Mouse (Mus musculus) stomach, postnatal 0 days (tissue): Measurements from ENCODE around the gene Rcsd1. TPM values are rescaled to one million over a fixed set of nuclear protein-coding genes. Genes with fewer than 3 reads are reported as not detected.
A peak's percentile ranks its signal among the peaks of the same experiment; 100 is the strongest.

Experiments
- ATAC-seq: fragments of 200-750 bp; cut with Nextera tagmentation; 2 replicates; pipeline ENCODE4 v1.8.0; 2017; ENCODE audit not compliant: low FRiP score, low TSS enrichment
- DNase-seq: peaks from one replicate; pipeline ENCODE4 v3.0.0-alpha.2; 2016; ENCODE audit warnings: low spot score
- H3K27ac ChIP-seq: fragments of 300-500 bp; sonication (generic); replicated peaks from 2 replicates; pipeline ENCODE4 v1.5.1; 2014; ENCODE audit warnings: mild to moderate bottlenecking, control low read depth
- H3K27me3 ChIP-seq: fragments of 300-500 bp; sonication (generic); 2 replicates; pipeline ENCODE4 v1.6.1; 2014; ENCODE audit warnings: low read length; ENCODE audit not compliant: control insufficient read depth, insufficient read depth
- H3K36me3 ChIP-seq: fragments of 300-500 bp; sonication (generic); 2 replicates; pipeline ENCODE4 v1.6.1; 2014; ENCODE audit warnings: low read length, mixed read lengths; ENCODE audit not compliant: control insufficient read depth, insufficient read depth
- H3K4me1 ChIP-seq: fragments of 300-500 bp; sonication (generic); replicated peaks from 2 replicates; pipeline ENCODE4 v1.6.1; 2014; ENCODE audit warnings: antibody characterized with exemption; ENCODE audit not compliant: control insufficient read depth, insufficient read depth
- H3K4me2 ChIP-seq: fragments of 300-500 bp; sonication (generic); replicated peaks from 2 replicates; pipeline ENCODE4 v1.6.1; 2014; ENCODE audit warnings: low read depth, mild to moderate bottlenecking, control low read depth, moderate library complexity
- H3K4me3 ChIP-seq: fragments of 300-500 bp; sonication (generic); 2 replicates; pipeline ENCODE4 v1.5.1; 2014; ENCODE audit warnings: low read depth, low read length, control low read depth
- H3K9ac ChIP-seq: fragments of 300-500 bp; sonication (generic); 2 replicates; pipeline ENCODE4 v1.6.1; 2014; ENCODE audit warnings: mild to moderate bottlenecking, low read length, control low read depth, mixed read lengths
- H3K9me3 ChIP-seq: fragments of 300-500 bp; sonication (generic); 2 replicates; pipeline ENCODE4 v1.6.1; 2016; ENCODE audit warnings: low read length; ENCODE audit not compliant: control insufficient read depth
- CTCF ChIP-seq: IDR thresholded peaks from 2 replicates; pipeline ENCODE4 v1.5.1; 2016; ENCODE audit warnings: antibody characterized with exemption, low read depth, mild to moderate bottlenecking, moderate library complexity
- EP300 ChIP-seq: optimal IDR thresholded peaks from 2 replicates; pipeline ENCODE3; 2016; ENCODE audit warnings: antibody characterized with exemption
- WGBS: fragments of 180-500 bp; shearing (Covaris S2); extraction: QIAGEN DNeasy Blood & Tissue Kit; methylation state at CpG from one replicate; pipeline ENCODE4 v1.1.7; 2014; 5-methylcytosine and 5-hydroxymethylcytosine counted together
- polyA plus RNA-seq: library from polyadenylated mRNA; unstranded; fragments of >200 nt; fragmentation: Nextera tagmentation; extraction: Ambion mirVana; gene quantifications from 2 replicates; pipeline ENCODE4 v1.2.1, GENCODE M21; 2015

The Rcsd1 gene
- polyA plus RNA-seq, 1 experiment from 2014 or later, result 16.1 TPM

- H3K27ac ChIP-seq, result no peak overlapping the region
- H3K9ac ChIP-seq, result no peak overlapping the region
- 83% methylated on average over 4 of the region's 4 CpGs for WGBS
- H3K27me3 ChIP-seq, result no peaks in the 10 kb centered on the region
- ATAC-seq (no peak), DNase-seq (no peak)
- H3K4me1 ChIP-seq, result 0 out of 2 replicates have a peak, but pooled peaks cover 3% of the 10 kb centered on the region
- H3K9me3 ChIP-seq, result no peaks in the 10 kb centered on the region
- no peak overlapping the region for H3K4me3 ChIP-seq
- no peak for TF ChIP-seq CTCF
- TF ChIP-seq EP300, result no peak
- H3K4me2 ChIP-seq, result no peak overlapping the region
- 0 out of 2 replicates have a peak, but pooled peaks cover 2% of the 10 kb centered on the region for H3K36me3 ChIP-seq
Observed at GRCm38 (mm10) chr1:165677558-165677957, 32.0 kb downstream of the Rcsd1 start.

GRCm38 (mm10) chr1:165676993-165677392, 32.6 kb downstream of the Rcsd1 start:
- no peak overlapping the region for H3K4me2 ChIP-seq
- DNase-seq, result no peak
- 0 out of 2 replicates have a peak, but pooled peaks cover 2% of the 10 kb centered on the region for H3K36me3 ChIP-seq
- H3K4me1 ChIP-seq, result 0 out of 2 replicates have a peak, but pooled peaks cover 3% of the 10 kb centered on the region
- no peak for ATAC-seq
- no peaks in the 10 kb centered on the region for H3K27me3 ChIP-seq
- no peak for TF ChIP-seq CTCF
- no peak for TF ChIP-seq EP300
- no peaks in the 10 kb centered on the region for H3K9me3 ChIP-seq
- no peak overlapping the region for H3K9ac ChIP-seq
- no peak overlapping the region for H3K27ac ChIP-seq
- H3K4me3 ChIP-seq, result no peak overlapping the region
- WGBS, result 74% methylated on average over 3 of the region's 3 CpGs

- Histone ChIP-seq H3K36me3 (0 out of 2 replicates have a peak, but pooled peaks cover 2% of the 10 kb centered on the region), H3K9ac (no peak overlapping the region), H3K4me3 (no peak overlapping the region), H3K27me3 (no peaks in the 10 kb centered on the region), H3K9me3 (no peaks in the 10 kb centered on the region), H3K4me1 (0 out of 2 replicates have a peak, but pooled peaks cover 3% of the 10 kb centered on the region), H3K4me2 (no peak overlapping the region), H3K27ac (no peak overlapping the region)
- no peak for ATAC-seq
- WGBS, result 86% methylated on average over 9 of the region's 9 CpGs
- TF ChIP-seq EP300 (no peak), CTCF (no peak)
- DNase-seq, result no peak
Observed at GRCm38 (mm10) chr1:165675167-165675566, 34.4 kb downstream of the Rcsd1 start.

- ATAC-seq, result no peak
- H3K4me3 ChIP-seq, result no peak overlapping the region
- WGBS, result 79% methylated on average over 9 of the region's 9 CpGs
Observed at GRCm38 (mm10) chr1:165672355-165672754, 37.2 kb downstream of the Rcsd1 start.

GRCm38 (mm10) chr1:165670056-165670455, 39.5 kb downstream of the Rcsd1 start:
- H3K4me2 ChIP-seq, result no peak overlapping the region
- ATAC-seq (no peak), DNase-seq (no peak)
- H3K9me3 ChIP-seq, result no peaks in the 10 kb centered on the region
- H3K9ac ChIP-seq, result no peak overlapping the region
- H3K4me3 ChIP-seq, result no peak overlapping the region
- H3K27ac ChIP-seq, result no peak overlapping the region
- H3K36me3 ChIP-seq, result no peaks in the 10 kb centered on the region
- TF ChIP-seq EP300 (no peak), CTCF (no peak)
- WGBS, result 64% methylated on average over 6 of the region's 6 CpGs
- no peaks in the 10 kb centered on the region for H3K27me3 ChIP-seq
- no peaks in the 10 kb centered on the region for H3K4me1 ChIP-seq

More at GRCm38 (mm10) chr1:165672355-165672754, 37.2 kb downstream of the Rcsd1 start:
- Histone ChIP-seq H3K36me3 (no peaks in the 10 kb centered on the region), H3K27me3 (no peaks in the 10 kb centered on the region), H3K9me3 (no peaks in the 10 kb centered on the region), H3K9ac (no peak overlapping the region), H3K4me1 (no peaks in the 10 kb centered on the region), H3K4me2 (no peak overlapping the region), H3K27ac (no peak overlapping the region)
- DNase-seq, result no peak
- TF ChIP-seq EP300 (no peak), CTCF (peak; percentile 45)

- no peak overlapping the region for H3K4me3 ChIP-seq
- H3K9ac ChIP-seq, result no peak overlapping the region
- TF ChIP-seq EP300, result no peak
- TF ChIP-seq CTCF, result no peak
- H3K27ac ChIP-seq, result no peak overlapping the region
- WGBS, result 47% methylated on average over 4 of the region's 4 CpGs
- ATAC-seq (no peak), DNase-seq (no peak)
- no peaks in the 10 kb centered on the region for H3K9me3 ChIP-seq
- no peaks in the 10 kb centered on the region for H3K27me3 ChIP-seq
- H3K4me1 ChIP-seq, result no peaks in the 10 kb centered on the region
- no peak overlapping the region for H3K4me2 ChIP-seq
- H3K36me3 ChIP-seq, result no peaks in the 10 kb centered on the region
Observed at GRCm38 (mm10) chr1:165668904-165669303, 40.7 kb downstream of the Rcsd1 start.
